Mouse (Mus musculus): ENCODE data around the gene Mest. TPM values are rescaled to one million over a fixed set of nuclear protein-coding genes. Genes with fewer than 3 reads are reported as not detected.

The Mest gene
- total RNA-seq (2014; rRNA removed): 127 and 212 TPM in 2 replicates
- 90.4 and 146 TPM in 2 replicates for polyA plus RNA-seq (2015; fragmentation: Nextera tagmentation; extraction: Ambion mirVana)

- no peak for TF ChIP-seq CTCF (IDR thresholded peaks at IDR 0.05; ENCODE audit: low read depth)
- Histone ChIP-seq H3K4me2 (ENCODE audit: low read depth) (no peak within 1 kb of the TSS), H3K9ac (no peak within 1 kb of the TSS), H3K4me1 (ENCODE audit: insufficient read depth) (no peaks in the 10 kb centered on the region), H3K27ac (ENCODE audit: low read depth, low read length) (peak within 1 kb of the TSS; percentile 1; the same call in 1 of the 2 replicates), H3K4me3 (ENCODE audit: low read depth, low read length) (no peak within 1 kb of the TSS), H3K36me3 (ENCODE audit: insufficient read depth) (no peaks in the 10 kb centered on the region), H3K27me3 (ENCODE audit: insufficient read depth, low read length) (no peaks in the 10 kb centered on the region), H3K9me3 (ENCODE audit: low read length) (no peaks in the 10 kb centered on the region)
- WGBS: 72% methylated on average over 7 of the region's 7 CpGs
- ATAC-seq (no peak), DNase-seq (no peak)
These were observed at the start of gene Mest for GRCm38 (mm10) chr6:30723331-30723730. Gene Mest (plus strand): TSS chr6:30723547.

- no peak for TF ChIP-seq CTCF (IDR thresholded peaks at IDR 0.05; ENCODE audit: low read depth)
- Histone ChIP-seq H3K36me3 (ENCODE audit: insufficient read depth) (no peaks in the 10 kb centered on the region), H3K27me3 (ENCODE audit: insufficient read depth, low read length) (no peaks in the 10 kb centered on the region), H3K27ac (ENCODE audit: low read depth, low read length) (peak overlapping the region; percentile 88), H3K9ac (0 out of 2 replicates have a peak overlapping the region, but pooled peaks have one; percentile 25), H3K4me3 (ENCODE audit: low read depth, low read length) (no peak overlapping the region), H3K9me3 (ENCODE audit: low read length) (no peaks in the 10 kb centered on the region), H3K4me1 (ENCODE audit: insufficient read depth) (peaks cover 29% of the 10 kb centered on the region), H3K4me2 (ENCODE audit: low read depth) (peak overlapping the region; percentile 41)
- 13% methylated on average over 14 of the region's 14 CpGs for WGBS
- ATAC-seq (no peak), DNase-seq (peak; percentile 71)
These were observed 49.4 kb upstream of the Mest start for GRCm38 (mm10) chr6:30673764-30674561.

GRCm38 (mm10) chr6:30674714-30675280 is 48.5 kb upstream of the Mest start:
- no peak overlapping the region for H3K4me3 ChIP-seq (ENCODE audit: low read depth, low read length)
- H3K9ac ChIP-seq: peak overlapping the region; percentile 45

DNA sequence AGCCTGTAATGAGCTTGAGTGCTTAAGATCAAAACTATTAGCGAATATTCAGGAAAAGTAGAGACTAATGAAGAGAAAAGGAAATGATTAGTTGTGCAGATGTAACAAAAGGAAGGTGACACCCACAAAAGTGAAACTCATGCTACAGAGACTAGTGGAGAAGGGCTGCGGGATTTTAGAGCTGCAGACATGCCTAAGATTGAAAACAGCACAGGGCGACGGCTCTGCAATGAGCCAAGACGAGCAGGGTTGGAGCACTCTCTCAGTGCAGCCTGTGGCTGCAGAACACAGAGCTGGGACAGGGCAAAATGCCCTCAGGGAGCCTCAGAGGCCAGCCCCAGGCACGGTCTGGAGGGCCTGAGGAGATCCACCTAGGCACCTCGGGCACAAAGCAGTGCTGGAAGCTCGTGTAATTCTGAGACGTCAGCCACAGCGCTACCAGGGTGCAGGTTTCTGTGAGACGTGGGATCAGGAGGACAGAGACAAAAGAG is 48.0 kb upstream of the Mest start:
- 6% methylated on average over 11 of the region's 11 CpGs for WGBS
- H3K27ac ChIP-seq (ENCODE audit: low read depth, low read length): peak overlapping the region; percentile 88
- peak overlapping the region; percentile 41 for H3K4me2 ChIP-seq (ENCODE audit: low read depth)
- ATAC-seq (peak; percentile 75), DNase-seq (peak; percentile 76)
- no peak overlapping the region for H3K4me3 ChIP-seq (ENCODE audit: low read depth, low read length)
- no peaks in the 10 kb centered on the region for H3K9me3 ChIP-seq (ENCODE audit: low read length)
- H3K9ac ChIP-seq: peak overlapping the region; percentile 45
- H3K36me3 ChIP-seq (ENCODE audit: insufficient read depth): no peaks in the 10 kb centered on the region
- no peaks in the 10 kb centered on the region for H3K27me3 ChIP-seq (ENCODE audit: insufficient read depth, low read length)
- H3K4me1 ChIP-seq (ENCODE audit: insufficient read depth): peaks cover 29% of the 10 kb centered on the region
- TF ChIP-seq CTCF (IDR thresholded peaks at IDR 0.05; ENCODE audit: low read depth): no peak

More at GRCm38 (mm10) chr6:30674714-30675280, 48.5 kb upstream of the Mest start:
- peaks cover 29% of the 10 kb centered on the region for H3K4me1 ChIP-seq (ENCODE audit: insufficient read depth)
- no peaks in the 10 kb centered on the region for H3K36me3 ChIP-seq (ENCODE audit: insufficient read depth)
- TF ChIP-seq CTCF (IDR thresholded peaks at IDR 0.05; ENCODE audit: low read depth): no peak
- no peaks in the 10 kb centered on the region for H3K9me3 ChIP-seq (ENCODE audit: low read length)
- H3K27ac ChIP-seq (ENCODE audit: low read depth, low read length): peak overlapping the region; percentile 88
- WGBS: 15% methylated on average over 9 of the region's 9 CpGs
- DNase-seq (no peak), ATAC-seq (peak; percentile 81)
- H3K4me2 ChIP-seq (ENCODE audit: low read depth): peak overlapping the region; percentile 41
- H3K27me3 ChIP-seq (ENCODE audit: insufficient read depth, low read length): no peaks in the 10 kb centered on the region

GRCm38 (mm10) chr6:30676506-30676905 is 46.8 kb upstream of the Mest start:
- Histone ChIP-seq H3K27me3 (ENCODE audit: insufficient read depth, low read length) (no peaks in the 10 kb centered on the region), H3K9ac (no peak overlapping the region), H3K36me3 (ENCODE audit: insufficient read depth) (no peaks in the 10 kb centered on the region), H3K4me2 (ENCODE audit: low read depth) (no peak overlapping the region), H3K9me3 (ENCODE audit: low read length) (no peaks in the 10 kb centered on the region), H3K27ac (ENCODE audit: low read depth, low read length) (no peak overlapping the region), H3K4me1 (ENCODE audit: insufficient read depth) (peaks cover 29% of the 10 kb centered on the region), H3K4me3 (ENCODE audit: low read depth, low read length) (no peak overlapping the region)
- DNase-seq: no peak
- ATAC-seq: no peak
- WGBS: 79% methylated on average over 6 of the region's 6 CpGs
- no peak for TF ChIP-seq CTCF (IDR thresholded peaks at IDR 0.05; ENCODE audit: low read depth)

DNA sequence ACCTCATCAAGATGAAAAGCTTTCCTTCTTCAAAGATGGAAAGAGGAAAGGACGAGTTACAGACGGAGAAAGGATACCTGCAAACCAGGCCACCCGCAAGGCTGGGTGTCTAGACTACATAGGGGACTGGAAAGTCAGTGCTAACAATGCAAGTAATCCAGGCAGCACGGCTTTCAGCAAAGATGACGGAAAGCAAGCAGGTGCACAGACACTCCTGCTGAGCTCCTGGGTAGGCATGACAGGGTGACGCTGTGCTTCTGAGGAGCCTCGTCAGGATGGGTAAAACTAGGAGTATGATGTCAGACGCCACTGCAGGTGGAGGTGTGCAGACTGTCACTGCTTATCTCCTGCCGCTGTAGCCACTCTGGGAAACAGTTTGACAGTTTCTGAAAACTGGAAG is 45.8 kb upstream of the Mest start:
- Histone ChIP-seq H3K36me3 (ENCODE audit: insufficient read depth) (no peaks in the 10 kb centered on the region), H3K27ac (ENCODE audit: low read depth, low read length) (no peak overlapping the region), H3K27me3 (ENCODE audit: insufficient read depth, low read length) (no peaks in the 10 kb centered on the region), H3K9me3 (ENCODE audit: low read length) (no peaks in the 10 kb centered on the region), H3K4me2 (ENCODE audit: low read depth) (no peak overlapping the region), H3K4me1 (ENCODE audit: insufficient read depth) (peaks cover 29% of the 10 kb centered on the region), H3K9ac (no peak overlapping the region), H3K4me3 (ENCODE audit: low read depth, low read length) (no peak overlapping the region)
- WGBS: 71% methylated on average over 9 of the region's 9 CpGs
- ATAC-seq: no peak
- no peak for TF ChIP-seq CTCF (IDR thresholded peaks at IDR 0.05; ENCODE audit: low read depth)
- no peak for DNase-seq

DNA sequence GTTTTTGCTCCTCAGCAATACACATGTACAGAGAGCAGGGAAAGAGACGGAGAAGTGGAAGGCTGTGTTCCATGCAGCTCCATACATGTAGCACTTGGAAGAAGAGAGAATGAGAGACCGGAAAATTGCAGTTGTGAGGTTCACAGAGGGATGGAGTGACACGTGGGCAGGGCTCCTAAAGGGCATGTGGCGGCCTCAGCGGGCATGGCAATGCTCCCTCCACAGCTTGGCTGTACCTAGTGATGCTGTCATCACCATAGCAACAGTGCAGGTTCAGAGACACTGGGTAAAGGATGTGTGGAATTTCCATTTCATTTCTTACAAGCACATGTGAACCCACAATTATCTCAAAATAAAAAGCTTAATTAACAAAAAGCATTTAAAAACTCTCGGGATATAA is 44.9 kb upstream of the Mest start:
- WGBS: 26% methylated on average over 6 of the region's 6 CpGs
- no peaks in the 10 kb centered on the region for H3K36me3 ChIP-seq (ENCODE audit: insufficient read depth)
- ATAC-seq: peak; percentile 72
- H3K27ac ChIP-seq (ENCODE audit: low read depth, low read length): 0 out of 2 replicates have a peak overlapping the region, but pooled peaks have one; percentile 42
- no peaks in the 10 kb centered on the region for H3K9me3 ChIP-seq (ENCODE audit: low read length)
- no peak overlapping the region for H3K4me2 ChIP-seq (ENCODE audit: low read depth)
- H3K27me3 ChIP-seq (ENCODE audit: insufficient read depth, low read length): no peaks in the 10 kb centered on the region
- peak; percentile 59 for DNase-seq
- peaks cover 29% of the 10 kb centered on the region for H3K4me1 ChIP-seq (ENCODE audit: insufficient read depth)
- no peak overlapping the region for H3K9ac ChIP-seq
- no peak overlapping the region for H3K4me3 ChIP-seq (ENCODE audit: low read depth, low read length)
- TF ChIP-seq CTCF (IDR thresholded peaks at IDR 0.05; ENCODE audit: low read depth): no peak
